Mouse (Mus musculus) gastrocnemius, adult 8-10 months (tissue): ENCODE data around the gene Grip2. TPM values are rescaled to one million over a fixed set of nuclear protein-coding genes. Genes with fewer than 3 reads are reported as not detected.

ENCODE experiments used
- DNase-seq, 2 experiments: peaks; one replicate each; pipeline ENCODE4 v3.0.0; 2022; ENCODE audit warnings: low spot score in 2 of 2
- total RNA-seq, 4 experiments: library from RNA; stranded (reverse); gene quantifications; 2 replicates each; pipeline ENCODE4 v1.2.4; 2022

Gene Grip2
- total RNA-seq, 4 experiments from 2014 or later = 0.92 to 2.8 (median 2.2) TPM

GRCm38 (mm10) chr6:91796064-91796463, 31.0 kb downstream of the Grip2 start:
- DNase-seq = no peak

- no peak for DNase-seq
Observed at GRCm38 (mm10) chr6:91795640-91796039, 31.4 kb downstream of the Grip2 start.

GRCm38 (mm10) chr6:91788311-91788798, 38.7 kb downstream of the Grip2 start:
- no peak for DNase-seq

GRCm38 (mm10) chr6:91785018-91785417, 42.0 kb downstream of the Grip2 start:
- DNase-seq = peak; percentile 65 to 81

- no peak for DNase-seq
Observed at GRCm38 (mm10) chr6:91779206-91779605, 47.8 kb downstream of the Grip2 start.

GRCm38 (mm10) chr6:91776543-91776942, 50.5 kb downstream of the Grip2 start:
- peak in 1 of 2 experiments; percentile 46 for DNase-seq

- no peak for DNase-seq
Observed at GRCm38 (mm10) chr6:91773951-91774350, 53.1 kb downstream of the Grip2 start.

- no peak for DNase-seq
Observed at GRCm38 (mm10) chr6:91767550-91767949, 59.5 kb downstream of the Grip2 start.

GRCm38 (mm10) chr6:91762051-91762742, 64.9 kb downstream of the Grip2 start:
- no peak for DNase-seq

- DNase-seq = no peak
Observed at GRCm38 (mm10) chr6:91754845-91755244, 72.2 kb downstream of the Grip2 start.

- DNase-seq = no peak
Observed at GRCm38 (mm10) chr6:91754098-91754497, 73.0 kb downstream of the Grip2 start.

GRCm38 (mm10) chr6:91752884-91753283, 74.2 kb downstream of the Grip2 start:
- DNase-seq = no peak

- no peak for DNase-seq
Observed at GRCm38 (mm10) chr6:91750976-91751375, 76.1 kb downstream of the Grip2 start.

GRCm38 (mm10) chr6:91746776-91747175, 80.3 kb downstream of the Grip2 start:
- DNase-seq = no peak

GRCm38 (mm10) chr6:91745947-91746582, 81.0 kb downstream of the Grip2 start:
- DNase-seq = no peak

- no peak for DNase-seq
Observed at GRCm38 (mm10) chr6:91745246-91745645, 81.8 kb downstream of the Grip2 start.

- no peak for DNase-seq
Observed at GRCm38 (mm10) chr6:91743886-91744285, 83.2 kb downstream of the Grip2 start.

GRCm38 (mm10) chr6:91742995-91743394, 84.1 kb downstream of the Grip2 start:
- DNase-seq = no peak

- DNase-seq = no peak
Observed at GRCm38 (mm10) chr6:91742466-91742865, 84.6 kb downstream of the Grip2 start.

- peak; percentile 45 to 53 for DNase-seq
Observed at GRCm38 (mm10) chr6:91741046-91741445, 86.0 kb downstream of the Grip2 start.

- no peak for DNase-seq
Observed at GRCm38 (mm10) chr6:91738058-91738457, 89.0 kb downstream of the Grip2 start.

GRCm38 (mm10) chr6:91737451-91737850, 89.6 kb downstream of the Grip2 start:
- DNase-seq = no peak

- DNase-seq = peak in 1 of 2 experiments; percentile 40
Observed at GRCm38 (mm10) chr6:91736471-91736870, 90.6 kb downstream of the Grip2 start.
